Mouse (Mus musculus) 3134 (cell line): ENCODE data around the gene Wfdc15b.

ENCODE experiments used
- DNase-seq: peaks from one replicate; pipeline ENCODE4 v3.0.0-alpha.2; 2011; ENCODE audit warnings: low spot score; ENCODE audit not compliant: insufficient read length; ENCODE audit errors: extremely low read depth

The Wfdc15b gene

GRCm38 (mm10) chr2:164180770-164181169, 40.7 kb downstream of the Wfdc15b start:
- no peak for DNase-seq

- DNase-seq, result no peak
Observed at GRCm38 (mm10) chr2:164180124-164180523, 41.3 kb downstream of the Wfdc15b start.

GRCm38 (mm10) chr2:164177831-164178230, 43.6 kb downstream of the Wfdc15b start:
- DNase-seq, result no peak

- no peak for DNase-seq
Observed at GRCm38 (mm10) chr2:164175850-164176249, 45.6 kb downstream of the Wfdc15b start.

- DNase-seq, result no peak
Observed at GRCm38 (mm10) chr2:164174649-164175395, 46.6 kb downstream of the Wfdc15b start.

- DNase-seq, result no peak
Observed at GRCm38 (mm10) chr2:164173394-164173793, 48.1 kb downstream of the Wfdc15b start.

GRCm38 (mm10) chr2:164170902-164171301, 50.6 kb downstream of the Wfdc15b start, which contains the start of gene Kcns1:
Gene Kcns1 (minus strand): TSS chr2:164171113.
- no peak for DNase-seq

GRCm38 (mm10) chr2:164170326-164170725, 51.1 kb downstream of the Wfdc15b start:
- DNase-seq, result no peak

GRCm38 (mm10) chr2:164168571-164168946, 52.9 kb downstream of the Wfdc15b start:
- DNase-seq, result no peak

- DNase-seq, result no peak
Observed at GRCm38 (mm10) chr2:164167752-164168570, 53.5 kb downstream of the Wfdc15b start.

- no peak for DNase-seq
Observed at GRCm38 (mm10) chr2:164164941-164165340, 56.5 kb downstream of the Wfdc15b start.
